Mouse (Mus musculus): ENCODE measurements around the gene Ghrl.

Gene Ghrl

GRCm38 (mm10) chr6:113697222-113698205 is 22.2 kb downstream of the Ghrl start:
- DNase-seq (ENCODE audit: extremely low read depth, insufficient read length, low spot score) = no peak

DNA sequence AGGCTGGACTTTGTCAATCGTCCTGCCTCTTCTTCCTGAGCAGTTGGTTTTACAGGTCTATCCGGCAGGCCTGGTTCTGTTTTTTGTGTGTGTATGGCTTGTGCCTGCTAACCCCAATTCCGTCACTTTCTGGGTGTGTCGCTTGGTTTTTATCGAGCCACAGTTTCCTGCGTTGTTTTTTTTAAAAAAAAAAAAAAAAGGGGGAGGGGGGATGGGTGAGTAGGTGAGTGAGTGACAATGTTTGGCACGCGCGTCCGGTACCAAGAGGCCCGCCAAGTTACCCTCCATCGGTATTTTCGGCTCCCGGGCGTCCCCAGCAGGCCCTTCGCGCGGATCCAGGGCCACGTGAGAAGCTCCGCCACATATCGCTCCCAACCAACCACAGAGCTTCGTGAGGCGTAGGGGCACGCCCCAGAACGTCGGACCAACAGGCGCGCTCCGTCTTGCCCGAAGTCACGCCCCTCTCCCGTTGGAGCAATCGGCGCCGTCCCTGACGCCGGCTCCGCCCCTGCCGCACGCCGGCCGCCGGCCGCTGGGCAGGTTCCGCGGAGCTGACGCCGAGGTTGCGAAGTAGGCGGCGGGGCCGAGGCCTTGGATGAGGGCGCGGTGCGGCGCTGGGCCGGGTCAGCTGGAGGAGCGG is 23.0 kb downstream of the Ghrl start, which contains the start of gene Tatdn2:
TSS of gene Tatdn2 (plus strand) at position 469 of the 640 bp plus-strand sequence.
- DNase-seq (ENCODE audit: extremely low read depth, insufficient read length, low spot score) = peak; percentile 100

DNA sequence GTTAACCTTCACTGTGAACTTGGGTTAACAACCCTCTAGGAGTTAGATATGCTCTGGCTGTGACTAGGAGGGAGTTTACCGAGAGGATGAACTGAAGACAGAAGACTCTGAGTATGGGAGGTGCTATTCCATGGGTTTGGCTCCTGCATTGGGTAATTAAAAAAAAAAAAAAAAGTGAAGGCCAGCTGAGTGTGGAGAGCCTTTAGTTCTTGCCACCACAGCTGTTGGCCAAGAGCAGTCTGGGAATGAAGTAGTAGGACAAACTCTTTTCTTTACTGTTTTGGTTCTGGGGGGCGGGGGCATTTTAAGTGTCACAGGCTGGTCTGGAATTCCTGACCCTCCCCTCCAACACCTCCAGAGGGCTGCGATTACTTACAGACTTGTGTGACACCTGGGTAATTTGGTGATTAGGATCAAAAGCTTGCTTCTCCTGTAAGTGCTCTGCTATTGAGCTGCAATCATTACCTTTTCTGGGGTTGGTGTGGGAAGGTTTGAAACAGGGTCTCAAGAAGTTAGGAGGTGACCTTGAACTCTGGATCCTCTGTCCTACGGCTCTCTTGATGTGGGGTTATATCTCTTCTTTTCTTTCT is 23.8 kb downstream of the Ghrl start:
- DNase-seq (ENCODE audit: extremely low read depth, insufficient read length, low spot score) = no peak

- no peak for DNase-seq (ENCODE audit: extremely low read depth, insufficient read length, low spot score)
Measured at GRCm38 (mm10) chr6:113695203-113695602, 24.5 kb downstream of the Ghrl start.

GRCm38 (mm10) chr6:113693377-113693776 is 26.3 kb downstream of the Ghrl start:
- DNase-seq (ENCODE audit: extremely low read depth, insufficient read length, low spot score) = no peak

DNA sequence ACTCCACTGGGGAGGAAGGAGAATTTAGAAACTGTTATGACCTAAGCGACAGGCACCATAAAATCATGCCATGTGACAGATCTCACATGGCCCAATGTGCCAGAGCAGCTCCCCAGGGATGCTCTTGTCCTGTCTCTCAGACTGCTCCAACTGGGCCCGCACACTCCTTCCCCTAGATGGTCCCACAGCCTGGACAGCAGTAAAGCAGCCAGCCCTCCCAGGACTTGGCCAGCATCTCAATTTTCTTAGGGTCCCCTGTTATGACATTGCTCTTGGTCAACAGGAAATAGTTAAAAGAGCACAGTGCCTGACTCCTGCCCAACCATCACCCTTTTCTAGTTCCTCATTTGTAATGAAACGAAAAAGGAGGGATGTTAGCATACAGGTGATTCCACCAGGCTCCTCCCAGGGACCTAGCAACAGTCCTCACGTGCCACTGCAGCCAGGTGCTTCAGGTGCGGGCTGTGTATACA is 27.0 kb downstream of the Ghrl start:
- DNase-seq (ENCODE audit: extremely low read depth, insufficient read length, low spot score) = peak; percentile 54

DNA sequence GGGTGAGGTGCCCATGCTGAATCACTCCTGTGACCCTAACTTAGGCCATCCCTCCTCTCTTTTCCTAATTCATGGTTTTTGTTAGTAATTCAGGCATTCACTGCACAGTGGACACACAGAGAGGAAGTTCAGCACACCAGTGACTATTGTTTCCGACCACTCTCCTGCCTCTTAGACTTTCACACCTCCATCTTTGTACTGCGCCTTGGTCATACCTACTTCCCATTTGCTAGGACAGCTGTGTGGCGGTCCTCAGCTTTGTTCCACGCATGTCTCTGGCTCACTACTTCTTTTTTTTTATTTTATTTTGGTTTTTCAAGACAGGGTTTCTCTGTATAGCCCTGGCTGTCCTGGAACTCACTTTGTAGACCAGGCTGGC is 28.6 kb downstream of the Ghrl start:
- DNase-seq (ENCODE audit: extremely low read depth, insufficient read length, low spot score) = no peak

GRCm38 (mm10) chr6:113690400-113691083 is 29.1 kb downstream of the Ghrl start:
- DNase-seq (ENCODE audit: extremely low read depth, insufficient read length, low spot score) = peak; percentile 90

DNA sequence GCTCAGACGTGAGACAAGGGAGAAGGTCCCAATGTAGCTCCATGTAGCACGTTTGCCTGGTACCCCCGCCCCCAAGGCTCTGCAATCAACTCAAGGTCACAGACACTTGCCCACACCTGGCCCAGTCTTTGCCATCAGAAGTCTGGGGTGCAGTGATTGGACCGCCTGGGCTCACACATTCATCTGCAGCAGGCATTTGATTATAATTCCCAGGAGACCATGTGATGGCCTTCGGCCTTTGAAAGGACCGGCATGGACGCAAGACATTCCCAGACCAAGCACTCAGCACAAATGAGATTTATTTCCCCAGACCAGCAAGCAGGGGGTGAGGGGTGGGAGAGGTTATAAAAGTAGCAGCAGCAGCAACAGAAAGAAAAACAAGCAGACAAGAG is 29.7 kb downstream of the Ghrl start:
- DNase-seq (ENCODE audit: extremely low read depth, insufficient read length, low spot score) = no peak

GRCm38 (mm10) chr6:113686551-113687125 is 33.0 kb downstream of the Ghrl start:
- no peak for DNase-seq (ENCODE audit: extremely low read depth, insufficient read length, low spot score)

DNA sequence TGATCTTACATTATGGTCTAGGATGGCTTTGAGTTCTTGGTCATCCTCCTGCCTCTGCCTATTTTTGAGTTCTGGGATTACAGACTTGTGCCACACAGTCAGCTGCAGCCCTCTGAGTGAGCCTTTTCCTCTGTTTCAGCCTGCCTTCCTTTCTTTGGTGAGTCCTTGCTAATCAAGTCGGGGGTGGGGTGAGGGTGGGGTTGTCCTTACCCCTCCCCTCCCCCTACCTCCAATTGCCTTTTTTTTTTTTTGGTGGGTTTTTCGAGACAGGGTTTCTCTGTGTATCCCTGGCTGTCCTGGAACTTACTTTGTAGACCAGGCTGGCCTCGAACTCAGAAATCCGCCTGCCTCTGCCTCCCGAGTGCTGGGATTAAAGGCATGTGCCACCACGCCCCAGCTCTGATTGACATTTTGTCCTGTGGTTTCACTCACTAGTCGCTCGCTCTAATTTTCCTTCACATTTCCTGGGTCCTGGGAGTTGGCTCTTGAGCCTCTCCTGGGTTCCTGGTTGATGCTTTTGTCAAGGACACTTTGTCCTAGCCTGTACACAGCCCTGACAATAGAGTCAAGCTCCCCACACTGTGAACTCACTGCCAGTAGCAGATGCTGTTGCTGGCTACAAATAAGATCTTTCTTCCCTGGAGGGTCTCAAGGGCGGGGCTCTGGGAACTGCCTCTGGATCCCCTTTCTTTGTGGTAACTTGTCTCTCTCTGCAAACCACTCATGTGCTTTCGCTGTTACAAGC is 36.4 kb downstream of the Ghrl start:
- DNase-seq (ENCODE audit: extremely low read depth, insufficient read length, low spot score) = no peak

DNA sequence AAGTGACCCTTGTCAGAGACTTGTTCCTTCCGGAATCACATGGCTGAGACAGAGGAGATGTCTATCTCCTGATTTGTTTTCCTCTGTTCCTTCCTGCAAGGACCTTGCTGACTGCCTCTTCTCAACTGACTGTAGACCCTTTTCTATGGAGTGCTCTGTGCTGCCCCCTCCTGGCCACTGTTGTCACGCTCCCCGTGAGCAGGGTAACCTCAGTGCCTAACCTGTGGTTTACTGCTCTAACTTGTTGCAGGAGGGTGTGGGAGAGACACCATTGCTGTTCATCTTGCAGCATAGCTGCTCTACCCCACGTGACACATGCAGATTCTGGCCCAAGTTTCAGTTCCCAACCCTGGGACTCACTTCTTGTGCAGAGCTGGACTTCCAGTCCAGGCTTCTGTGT is 38.4 kb downstream of the Ghrl start:
- DNase-seq (ENCODE audit: extremely low read depth, insufficient read length, low spot score) = peak; percentile 76

DNA sequence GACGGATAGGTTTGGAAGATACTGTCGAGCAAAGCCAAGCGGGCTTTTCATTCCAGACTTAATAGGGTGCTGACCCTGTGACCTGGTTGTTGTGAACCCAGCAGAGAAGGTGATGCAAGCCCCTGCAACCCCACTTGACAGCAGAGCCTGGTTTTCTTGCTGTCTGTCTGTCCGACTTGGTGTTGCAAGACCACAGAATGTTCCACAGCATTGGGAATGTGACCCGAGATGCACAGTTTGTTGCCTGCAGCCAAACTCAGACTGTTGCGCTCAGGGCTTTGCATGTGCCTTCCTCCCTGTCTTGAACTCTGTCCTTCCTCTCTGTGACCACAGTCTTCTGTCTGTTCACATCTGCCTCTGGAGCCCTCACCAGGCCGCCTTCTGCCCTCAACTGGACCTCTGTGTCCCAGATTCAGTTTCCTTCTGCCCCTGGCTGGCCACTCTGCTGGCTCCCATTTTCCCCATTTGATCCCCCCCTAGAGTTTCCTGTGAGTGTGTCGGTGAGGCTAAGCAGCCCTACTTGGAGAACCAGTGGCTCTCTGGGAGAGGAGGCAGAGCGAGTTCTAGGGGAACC is 39.6 kb downstream of the Ghrl start:
- DNase-seq (ENCODE audit: extremely low read depth, insufficient read length, low spot score) = no peak

GRCm38 (mm10) chr6:113678246-113679012 is 41.3 kb downstream of the Ghrl start:
- no peak for DNase-seq (ENCODE audit: extremely low read depth, insufficient read length, low spot score)

GRCm38 (mm10) chr6:113677070-113677734 is 42.5 kb downstream of the Ghrl start:
- DNase-seq (ENCODE audit: extremely low read depth, insufficient read length, low spot score) = no peak

- no peak for DNase-seq (ENCODE audit: extremely low read depth, insufficient read length, low spot score)
Measured at GRCm38 (mm10) chr6:113675991-113676390, 43.7 kb downstream of the Ghrl start.

DNA sequence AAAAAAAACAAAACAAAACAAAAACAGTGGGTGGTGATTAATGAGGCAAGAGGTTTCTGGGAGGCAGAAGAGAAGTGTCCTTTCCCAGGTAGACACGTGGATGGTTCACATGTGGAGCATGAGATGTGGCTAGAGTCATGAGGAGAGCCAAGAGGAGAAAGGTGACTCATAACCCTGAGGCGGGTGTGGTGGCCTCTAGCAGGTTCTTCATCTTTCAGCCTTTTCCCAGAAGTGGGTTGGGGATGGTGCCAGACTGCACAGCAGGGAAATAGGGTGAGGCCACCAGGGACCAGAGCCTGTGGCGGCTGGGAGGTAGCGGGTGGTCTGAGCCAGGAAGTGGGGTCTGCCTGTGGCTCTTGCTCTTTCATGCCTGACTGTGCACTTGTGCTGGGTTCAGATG is 44.4 kb downstream of the Ghrl start:
- peak; percentile 88 for DNase-seq (ENCODE audit: extremely low read depth, insufficient read length, low spot score)

- DNase-seq (ENCODE audit: extremely low read depth, insufficient read length, low spot score) = no peak
Measured at GRCm38 (mm10) chr6:113672989-113673388, 46.7 kb downstream of the Ghrl start.

All from 3134 (cell line).